Mouse (Mus musculus): ENCODE measurements around the gene Carmil2.

GRCm38 (mm10) chr8:105692449-105693182 is 6.5 kb downstream of the Carmil2 start:
- TF ChIP-seq CTCF (IDR thresholded peaks at IDR 0.05; ENCODE audit: low read depth, low read length) (no peak), POLR2A (IDR thresholded peaks at IDR 0.05; ENCODE audit: borderline replicate concordance, low read depth, low read length) (no peak)
